Mouse (Mus musculus): ENCODE measurements around the gene Gli1.
"Not testable (repeated sequence)": the region's sequence is repeated elsewhere in the genome, so short reads cannot be mapped to it uniquely, and the experiment has no call there.

Gene Gli1

DNA sequence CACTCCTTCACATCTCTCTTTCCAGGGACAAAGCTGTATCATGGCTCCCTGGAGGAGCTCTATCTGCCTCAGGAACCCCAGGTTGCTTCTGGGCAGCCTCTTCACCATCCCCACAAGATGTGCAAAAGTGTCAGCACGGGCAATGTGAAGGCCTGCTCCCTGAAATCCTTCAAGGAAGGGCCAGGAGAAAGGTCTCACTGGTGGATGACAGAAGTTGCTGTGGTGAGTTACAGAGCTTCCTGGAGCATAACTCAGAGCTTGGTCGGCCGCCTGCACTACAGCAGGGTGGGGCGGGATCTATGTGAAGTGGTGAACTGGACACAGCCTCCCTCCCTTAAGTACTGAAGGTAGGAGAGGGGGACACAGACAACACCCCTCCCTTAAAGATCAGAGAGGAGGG lies 19.1 kb downstream of the Gli1 start:
- DNase-seq (ENCODE audit: low spot score in 2 of 2), result no peak

DNA sequence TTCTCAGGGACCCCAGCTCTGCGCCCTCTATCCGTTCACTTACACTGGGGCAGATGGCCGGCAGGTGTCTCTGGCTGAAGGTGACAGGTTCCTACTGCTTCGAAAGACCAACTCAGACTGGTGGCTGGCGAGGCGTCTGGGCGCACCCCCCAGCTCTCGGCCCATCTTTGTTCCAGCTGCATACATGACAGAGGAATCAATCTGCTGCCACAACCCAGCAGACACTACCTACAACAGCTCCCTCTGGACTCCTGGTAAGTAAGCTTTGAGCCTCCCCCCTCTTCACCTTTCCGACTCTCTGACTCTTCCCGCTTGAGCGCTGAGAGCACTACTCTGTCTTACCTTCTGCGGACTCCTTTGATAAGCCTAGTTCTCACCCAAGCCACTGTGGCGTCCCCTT lies 19.6 kb downstream of the Gli1 start:
- DNase-seq (ENCODE audit: low spot score in 2 of 2), result no peak

DNA sequence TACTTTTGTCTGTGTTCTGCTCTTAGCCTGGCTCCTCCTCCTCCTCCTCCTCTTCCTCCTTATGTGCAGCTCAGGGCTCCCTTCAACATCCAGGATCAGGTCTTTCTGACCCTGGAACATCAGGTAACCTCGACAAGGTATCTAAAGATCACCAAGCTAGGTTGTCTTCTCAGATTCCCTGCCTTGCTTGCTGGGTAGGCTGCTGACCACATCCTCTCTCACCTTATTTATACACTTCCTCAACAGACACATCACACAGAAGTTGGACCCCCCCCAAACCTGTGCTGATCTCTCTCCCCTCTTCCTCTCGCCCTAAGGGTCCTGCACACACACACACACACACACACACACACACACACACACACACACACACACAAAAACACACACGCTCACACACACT lies 20.2 kb downstream of the Gli1 start, which contains the start of gene Arhgap9:
Gene Arhgap9, plus strand, starts transcription at position 344 of the 400 bp plus-strand sequence.
- no peak for DNase-seq (ENCODE audit: low spot score in 2 of 2)

DNA sequence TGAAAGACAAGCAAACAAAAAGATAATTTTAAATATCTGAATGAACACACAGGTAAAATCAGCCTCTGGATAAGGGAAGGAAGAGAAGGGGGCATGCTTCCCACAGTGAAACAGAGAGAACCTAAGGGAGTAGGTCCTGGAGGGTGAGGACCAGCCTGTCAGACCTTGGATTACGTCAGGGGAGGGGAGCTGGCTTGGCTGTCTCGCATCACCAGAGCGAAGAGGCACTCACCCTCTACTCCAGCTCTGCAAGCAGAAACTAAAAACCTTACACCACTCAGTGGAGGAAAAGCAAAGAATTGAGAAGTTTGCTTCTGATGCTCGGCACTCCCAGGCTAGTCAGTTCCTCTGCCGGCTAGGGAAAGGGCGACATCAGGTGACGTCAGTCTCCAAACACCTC lies 21.8 kb downstream of the Gli1 start:
- no peak for DNase-seq (ENCODE audit: low spot score in 2 of 2)

DNA sequence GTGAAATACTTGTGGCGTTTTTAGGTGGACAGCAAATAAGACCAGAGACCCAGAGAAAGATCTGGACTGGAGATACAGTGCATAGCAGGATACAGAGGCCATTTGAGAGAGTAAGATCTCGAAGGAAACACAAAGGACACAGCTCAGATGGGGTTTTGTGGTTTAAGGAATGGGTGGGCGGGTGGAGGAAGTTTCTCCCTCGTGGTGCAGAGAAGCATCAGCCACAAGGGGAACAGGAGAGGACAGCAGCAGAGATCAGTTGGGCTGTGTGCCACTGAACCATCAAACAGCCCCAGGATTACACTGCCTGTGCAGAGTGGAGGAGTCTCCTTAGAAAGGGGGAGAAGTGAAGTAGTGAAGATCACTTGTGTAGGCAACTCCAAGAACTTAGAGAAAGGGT lies 23.8 kb downstream of the Gli1 start:
- no peak for DNase-seq (ENCODE audit: low spot score in 2 of 2)

DNA sequence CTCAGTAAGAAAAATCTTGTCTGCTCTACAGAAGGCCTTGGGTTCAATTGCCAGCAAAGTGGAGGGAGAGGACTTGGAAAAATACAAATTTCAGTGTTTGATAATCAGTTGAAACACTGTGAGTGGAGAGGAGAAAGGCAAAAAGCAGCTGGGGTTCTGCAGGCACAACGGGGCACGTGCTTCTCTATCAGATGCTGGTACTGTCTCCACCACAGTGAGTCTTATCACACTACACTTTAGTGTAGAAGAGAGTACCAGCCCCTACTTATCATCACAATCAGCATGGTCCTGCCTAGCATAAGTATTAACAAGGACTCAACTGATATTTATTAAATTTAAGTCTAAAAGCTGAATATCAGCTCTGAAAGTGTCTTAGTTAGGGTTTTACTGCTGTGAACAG lies 24.5 kb downstream of the Gli1 start:
- no peak for DNase-seq (ENCODE audit: low spot score in 2 of 2)

DNA sequence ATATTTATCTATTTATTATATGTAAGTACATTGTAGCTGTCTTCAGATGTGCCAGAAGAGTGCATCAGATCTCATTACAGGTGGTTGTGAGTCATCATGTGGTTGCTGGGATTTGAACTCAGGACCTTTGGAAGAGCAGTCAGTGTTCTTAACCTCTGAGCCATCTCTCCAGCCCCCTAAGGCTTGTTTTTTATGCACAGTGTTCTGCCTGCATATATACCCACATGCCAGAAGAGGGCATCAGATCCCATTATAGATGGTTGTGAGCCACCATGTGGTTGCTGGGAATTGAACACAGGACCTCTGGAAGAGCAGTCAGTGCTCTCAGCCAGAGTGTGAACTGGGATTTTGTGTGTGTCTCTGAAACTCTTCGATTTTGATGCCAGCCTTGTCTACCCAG lies 26.8 kb downstream of the Gli1 start:
- not testable (repeated sequence) for DNase-seq (ENCODE audit: low spot score in 2 of 2)

DNA sequence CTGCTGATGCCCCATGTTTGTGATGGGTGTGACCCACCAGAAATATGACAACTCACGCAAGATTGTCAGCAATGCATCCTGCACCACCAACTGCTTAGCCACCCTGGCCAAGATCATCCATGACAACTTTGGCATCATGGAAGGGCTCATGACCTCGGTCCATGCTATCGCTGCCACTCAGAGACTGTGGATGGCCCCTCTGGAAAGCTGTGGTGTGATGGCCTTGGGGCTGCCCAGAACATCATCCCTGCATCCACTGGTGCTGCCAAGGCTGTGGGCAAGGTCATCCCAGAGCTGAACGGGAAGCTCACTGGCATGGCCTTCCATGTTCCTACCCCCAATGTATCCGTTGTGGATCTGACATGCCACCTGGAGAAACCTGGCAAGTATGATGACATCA lies 28.3 kb downstream of the Gli1 start:
- DNase-seq (ENCODE audit: low spot score in 2 of 2), result not testable (repeated sequence)

DNA sequence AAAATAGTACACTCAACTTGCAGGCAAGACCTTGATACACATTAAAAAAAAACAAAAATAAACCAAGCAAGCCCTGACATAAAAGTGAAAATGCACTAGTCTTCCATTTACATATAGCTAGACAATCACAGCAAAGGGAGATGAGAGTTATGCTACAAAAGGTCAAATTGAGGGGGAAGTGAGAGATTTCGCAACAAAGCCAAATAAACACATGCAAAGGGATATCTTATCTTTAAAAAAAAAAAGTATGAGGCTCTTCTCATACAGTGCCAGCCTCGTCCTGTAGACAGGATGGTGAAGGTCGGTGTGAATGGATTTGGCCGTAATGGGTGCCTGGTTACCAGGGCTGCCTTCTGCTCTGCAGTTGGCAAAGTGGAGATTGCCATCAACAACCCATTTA lies 28.9 kb downstream of the Gli1 start:
- DNase-seq (ENCODE audit: low spot score in 2 of 2), result no peak

DNA sequence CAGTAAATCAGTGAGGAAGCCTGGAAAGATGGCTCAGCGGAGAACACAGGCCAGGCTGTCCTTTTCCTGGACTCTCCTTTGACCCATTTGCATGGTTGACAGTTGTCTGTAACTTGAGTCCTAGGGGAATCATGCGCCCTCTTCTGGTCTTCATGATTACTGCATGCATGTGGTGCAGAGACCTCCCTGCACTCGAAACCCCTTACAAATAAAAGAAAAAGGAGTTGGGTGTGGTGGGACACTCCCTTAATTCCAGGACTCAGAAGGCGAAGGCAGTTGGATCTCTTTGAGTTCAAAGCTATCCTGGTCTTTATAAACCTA lies 29.5 kb downstream of the Gli1 start:
- DNase-seq (ENCODE audit: low spot score in 2 of 2), result peak; percentile 44 to 88

DNA sequence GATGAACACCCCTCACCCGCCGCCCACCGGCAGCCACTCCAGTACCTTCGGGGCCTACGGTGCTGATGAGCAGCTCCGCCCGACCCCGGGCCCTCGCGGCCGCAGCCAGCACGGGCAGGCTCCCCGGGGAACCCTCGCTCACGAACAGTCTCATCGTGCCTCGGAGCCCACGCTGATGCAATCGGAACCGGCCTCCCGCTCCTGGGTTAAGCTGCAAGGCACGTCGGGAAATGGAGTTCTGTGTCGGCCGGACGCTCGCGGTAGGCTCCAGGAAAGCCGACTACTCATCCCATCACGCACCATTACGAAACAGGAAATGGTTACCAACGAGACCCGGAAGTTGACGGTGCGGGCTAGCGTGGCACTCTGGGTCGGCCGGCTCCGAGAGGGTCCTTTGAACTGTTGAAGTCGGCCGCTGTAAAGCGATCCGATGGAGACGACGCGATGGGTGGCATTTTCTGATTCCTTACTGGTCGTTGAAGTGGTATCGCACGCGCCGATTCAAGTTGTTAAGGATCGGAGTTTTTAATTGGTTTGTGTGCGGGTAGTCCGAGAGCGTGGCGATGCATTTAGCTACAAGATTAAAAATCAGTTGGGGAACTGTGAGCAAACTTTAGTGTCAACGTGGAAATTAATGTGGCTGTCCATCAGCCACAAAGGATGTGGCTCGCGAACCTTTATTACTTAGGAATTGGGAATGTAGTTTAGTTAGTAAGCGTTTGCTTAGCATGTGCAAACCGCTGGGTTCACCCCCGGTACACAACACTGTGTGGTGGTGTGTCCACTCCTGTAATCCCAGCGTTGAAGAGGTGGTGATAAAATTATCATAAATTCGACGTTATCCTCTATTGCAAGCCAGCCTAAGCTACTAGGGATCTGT lies 30.1 kb downstream of the Gli1 start, which contains the start of gene Mars:
Gene Mars, minus strand, starts transcription at position 311 of the 880 bp plus-strand sequence.
- peak; percentile 90 to 96 for DNase-seq (ENCODE audit: low spot score in 2 of 2)

DNA sequence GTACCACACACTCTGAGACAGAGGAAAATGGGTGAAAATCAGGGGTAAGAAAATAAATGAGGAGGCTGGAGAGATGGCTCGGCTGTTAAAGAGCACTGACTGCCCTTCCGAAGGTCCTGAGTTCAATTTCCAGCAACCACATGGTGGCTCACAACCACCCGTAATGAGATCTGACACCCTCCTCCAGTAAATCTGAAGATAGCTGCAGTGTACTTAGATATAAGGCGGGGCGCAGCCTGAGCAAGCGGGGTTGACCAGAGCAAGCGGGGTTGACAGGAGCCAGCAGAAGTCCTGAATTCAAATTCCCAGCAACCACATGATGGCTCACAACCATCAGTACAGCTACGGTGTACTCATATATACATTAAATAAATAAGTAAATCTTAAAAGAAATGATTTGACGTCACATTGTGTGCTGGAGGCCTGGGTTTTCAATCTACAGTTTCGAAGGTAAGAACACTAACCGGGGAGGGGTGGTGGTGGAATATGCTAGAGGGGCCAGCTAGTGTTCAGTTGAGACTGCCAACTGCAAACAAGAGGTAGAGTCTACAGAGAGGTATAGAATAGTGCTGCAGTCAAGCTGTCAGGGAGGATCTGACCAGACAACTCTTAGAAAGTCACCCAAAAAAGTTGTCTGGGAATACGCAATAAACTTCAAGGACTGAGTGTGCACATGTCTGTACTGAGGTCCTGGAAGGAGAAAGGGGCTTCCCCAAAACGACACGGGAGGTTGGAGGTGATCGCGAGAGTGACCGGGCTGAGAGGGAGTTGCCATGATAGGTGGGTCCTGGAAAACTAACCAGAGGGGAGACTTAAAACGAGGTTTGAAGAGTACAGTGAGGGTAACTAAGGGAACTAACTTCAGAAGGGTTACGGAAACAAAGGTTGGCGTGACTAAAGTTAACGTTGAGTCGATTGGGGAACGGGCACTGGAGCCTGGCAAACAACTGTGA lies 31.0 kb downstream of the Gli1 start:
- DNase-seq (ENCODE audit: low spot score in 2 of 2), result no peak

DNA sequence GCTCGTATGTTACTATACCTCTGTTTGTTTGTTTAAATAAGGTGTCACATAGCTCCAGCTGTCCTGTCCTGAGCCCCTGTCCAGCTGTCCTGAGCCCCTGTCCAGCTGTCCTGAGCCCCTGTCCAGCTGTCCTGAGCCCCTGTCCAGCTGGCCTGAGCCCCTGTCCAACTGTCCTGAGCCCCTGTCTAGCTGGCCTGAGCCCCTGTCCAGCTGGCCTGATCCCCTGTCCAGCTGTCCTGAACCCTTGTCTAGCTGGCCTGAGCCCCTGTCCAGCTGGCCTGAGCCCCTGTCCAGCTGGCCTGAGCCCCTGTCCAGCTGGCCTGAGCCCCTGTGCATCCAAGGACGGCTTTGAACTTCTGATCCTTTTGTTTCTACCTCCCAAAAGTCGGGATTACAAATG lies 32.6 kb downstream of the Gli1 start:
- not testable (repeated sequence) for DNase-seq (ENCODE audit: low spot score in 2 of 2)

DNA sequence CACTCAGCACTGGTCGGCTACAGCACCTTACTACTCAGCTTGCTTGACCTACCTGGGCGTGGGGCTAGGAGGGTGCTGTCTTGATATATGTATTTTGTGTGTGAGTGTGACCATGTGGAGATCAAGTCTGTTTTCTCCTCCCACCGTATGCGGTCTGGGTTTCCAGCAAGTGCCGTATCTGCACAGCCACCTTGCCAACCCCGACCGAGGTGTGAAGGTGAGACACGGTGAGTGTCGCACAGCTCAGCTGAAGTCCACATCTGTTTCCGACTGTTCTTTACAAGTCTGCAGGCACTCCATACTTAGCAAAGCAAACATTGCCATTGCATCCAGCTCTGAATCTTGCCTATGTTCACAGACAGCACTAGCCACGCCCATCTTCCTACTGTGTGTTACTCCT lies 38.6 kb downstream of the Gli1 start:
- DNase-seq (ENCODE audit: low spot score in 2 of 2), result no peak

DNA sequence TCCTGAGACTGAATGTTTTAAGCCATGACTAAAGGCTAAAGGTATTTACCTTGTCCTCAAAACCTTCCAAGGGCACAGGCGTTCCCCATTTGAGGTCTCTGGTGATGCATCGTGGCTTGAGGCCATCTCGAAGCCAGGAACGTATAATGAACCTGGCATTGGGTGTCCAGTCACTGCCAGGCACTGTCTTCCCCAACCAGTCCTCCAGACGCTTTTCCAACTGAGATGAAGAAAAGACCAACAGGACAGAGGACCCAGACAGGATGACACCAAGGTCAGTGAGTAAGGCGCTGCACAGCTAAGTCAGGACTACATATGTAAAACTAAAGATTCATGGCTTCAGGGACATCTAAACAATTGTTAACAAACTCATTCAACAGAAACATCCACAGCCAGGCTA lies 41.4 kb downstream of the Gli1 start:
- DNase-seq (ENCODE audit: low spot score in 2 of 2), result no peak

DNA sequence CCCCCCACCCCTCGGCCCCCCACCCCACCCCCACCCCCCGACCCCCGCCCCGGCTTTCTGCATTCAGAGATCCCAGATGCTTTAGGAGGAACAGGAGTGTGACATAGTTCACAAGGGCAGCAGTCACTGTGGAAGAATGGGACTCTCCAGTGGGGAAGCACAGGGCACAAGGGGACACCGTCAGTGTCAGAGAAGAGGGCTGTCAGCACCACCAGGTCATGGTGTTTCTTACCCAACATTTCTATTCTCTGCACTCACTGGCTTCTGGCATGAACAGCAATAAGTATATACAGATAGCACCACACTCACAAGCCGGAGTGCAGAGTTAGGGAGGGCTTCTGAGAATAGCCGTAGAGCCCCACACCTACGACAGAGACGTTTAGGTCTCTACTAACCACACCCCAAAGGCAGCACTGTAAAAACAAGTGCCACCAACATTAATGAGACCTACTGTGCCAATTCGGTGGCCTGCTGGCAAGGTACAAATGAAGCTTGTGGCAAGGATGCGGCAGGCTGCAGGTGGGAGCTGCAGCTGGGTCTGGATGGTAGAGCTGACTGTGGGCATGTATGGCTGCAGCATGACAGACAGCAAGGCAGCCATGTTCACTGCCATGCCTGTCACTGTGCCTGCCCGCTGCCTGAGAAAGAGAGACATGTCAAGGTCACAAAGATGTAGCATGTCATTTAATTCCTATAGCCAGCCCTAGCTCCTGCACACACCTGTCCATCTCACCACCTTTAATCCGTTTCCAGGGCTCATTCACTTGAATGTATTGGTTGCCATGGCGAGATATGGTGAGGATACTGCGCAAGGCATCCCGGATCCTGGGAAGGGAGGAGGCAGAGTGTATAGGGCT lies 44.5 kb downstream of the Gli1 start:
- DNase-seq (ENCODE audit: low spot score in 2 of 2), result no peak

DNA sequence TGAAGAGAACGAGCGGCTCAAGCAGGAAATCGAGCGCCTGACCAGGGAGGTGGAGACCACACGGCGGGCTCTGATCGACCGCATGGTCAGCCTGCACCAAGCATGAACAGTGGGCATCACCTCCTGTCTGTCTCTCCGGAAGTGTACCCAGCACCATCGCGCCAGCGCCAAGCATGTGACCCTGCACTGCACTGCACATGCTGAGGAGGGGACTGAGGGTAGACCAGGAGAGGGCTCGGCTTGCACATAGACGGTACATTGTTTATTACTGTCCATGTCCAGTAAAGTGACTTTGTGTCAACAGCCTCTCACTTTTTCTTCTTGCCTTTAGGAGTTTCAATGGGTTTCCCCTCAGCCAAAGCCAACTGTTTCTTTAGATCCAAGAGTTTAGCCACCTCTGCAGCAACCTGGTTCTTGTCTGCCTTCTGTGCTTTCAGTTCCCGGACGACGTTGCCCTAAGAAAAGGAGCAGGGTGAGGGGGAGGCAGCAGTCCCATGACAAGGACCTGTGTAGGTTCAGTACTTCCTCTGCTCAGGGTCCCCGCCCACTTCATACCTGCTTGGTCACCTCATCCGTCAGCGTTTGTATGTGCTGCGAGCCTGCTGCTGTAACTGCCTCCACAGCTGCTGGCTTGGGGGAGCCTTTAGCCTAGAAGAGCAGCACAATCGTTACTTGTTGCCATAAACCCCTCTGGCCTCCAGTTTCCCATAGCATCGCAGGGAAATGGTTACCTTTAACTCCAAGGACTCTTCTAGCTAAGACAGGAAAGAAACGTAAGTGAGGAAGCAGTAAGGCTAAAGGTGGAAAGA lies 45.6 kb downstream of the Gli1 start:
- DNase-seq (ENCODE audit: low spot score in 2 of 2), result no peak

DNA sequence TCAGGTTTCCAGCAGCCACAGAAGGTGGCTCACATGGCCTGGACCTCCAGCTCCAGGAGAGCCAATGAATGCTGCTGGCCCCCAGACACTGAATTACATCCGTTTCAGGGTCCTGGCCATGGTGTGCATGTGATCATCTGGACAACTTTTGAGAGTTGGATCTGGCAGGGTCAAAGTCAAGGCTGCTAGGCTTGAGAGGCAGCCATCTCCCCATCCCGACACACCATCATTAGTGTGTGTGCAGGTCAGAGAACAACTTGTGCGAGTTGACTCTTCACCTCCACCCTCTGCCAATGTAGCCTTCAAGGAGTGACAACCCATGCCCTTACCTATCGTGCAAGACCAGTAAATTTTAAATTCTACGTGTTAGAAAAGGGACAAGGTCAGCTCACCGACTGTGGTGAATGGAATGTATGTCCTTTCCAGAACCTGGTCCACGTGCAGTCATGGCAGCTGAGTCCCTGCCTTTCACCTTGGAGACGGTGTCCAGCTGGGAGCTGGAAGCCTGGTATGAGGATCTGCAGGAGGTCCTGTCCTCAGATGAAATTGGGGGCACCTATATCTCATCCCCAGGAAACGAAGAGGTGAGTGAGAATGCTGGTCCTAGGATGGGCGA lies 46.8 kb downstream of the Gli1 start:
- DNase-seq (ENCODE audit: low spot score in 2 of 2), result no peak

DNA sequence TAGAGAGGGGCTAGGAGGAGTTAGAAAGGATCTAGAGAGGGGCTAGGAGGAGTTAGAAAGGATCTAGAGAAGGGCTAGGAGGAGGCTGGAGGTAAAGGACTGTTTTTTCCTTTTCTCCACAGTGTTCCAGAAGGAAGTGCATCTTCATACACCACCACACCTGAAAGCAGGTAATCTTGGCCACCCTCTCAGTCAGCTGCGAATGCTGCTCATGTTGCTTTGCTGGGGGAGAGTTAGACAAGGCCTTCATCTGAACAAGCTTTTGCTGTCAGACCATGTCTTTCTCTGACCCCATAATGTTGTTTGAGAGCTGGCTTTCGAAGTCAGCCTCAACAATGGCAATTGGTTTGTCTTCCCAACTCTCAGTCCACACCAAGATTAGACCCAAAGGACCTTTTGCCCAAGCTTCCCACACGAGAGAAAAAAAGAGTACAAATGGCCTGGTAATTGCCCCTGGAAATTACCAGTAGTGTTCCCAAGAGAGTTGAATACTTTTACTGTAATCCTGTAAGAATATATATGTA lies 48.1 kb downstream of the Gli1 start:
- no peak for DNase-seq (ENCODE audit: low spot score in 2 of 2)

DNA sequence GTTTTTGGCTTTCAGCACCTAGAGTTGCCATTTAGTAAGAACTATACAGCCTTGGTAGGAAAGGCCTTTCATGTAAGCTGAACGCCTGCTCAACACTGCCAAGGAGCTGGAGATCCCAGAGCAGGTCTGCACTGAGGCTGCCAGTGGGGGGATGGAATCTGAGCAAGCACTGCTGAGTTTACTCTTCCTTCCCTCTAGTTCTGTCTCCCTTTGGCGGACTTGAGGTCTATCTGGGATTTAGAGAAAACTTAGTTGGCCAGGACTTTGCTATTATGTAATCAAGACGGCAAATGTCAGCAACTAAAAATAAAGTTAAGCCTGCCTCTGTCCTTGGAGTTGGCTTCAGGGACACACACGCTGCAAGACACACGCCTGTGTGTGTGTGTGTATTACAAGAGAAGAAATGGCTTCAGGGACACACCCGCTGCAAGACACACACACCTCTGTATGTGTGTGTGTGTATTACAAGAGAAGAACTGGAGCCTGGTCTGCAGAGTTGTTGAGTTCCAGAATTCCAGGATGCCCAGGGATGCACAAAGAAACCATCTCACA lies 48.7 kb downstream of the Gli1 start:
- no peak for DNase-seq (ENCODE audit: low spot score in 2 of 2)

All from left cerebral cortex, adult 9 months (tissue).